14 mouse cellular contexts compared by ENCODE assay signal in the genomic region with DNA sequence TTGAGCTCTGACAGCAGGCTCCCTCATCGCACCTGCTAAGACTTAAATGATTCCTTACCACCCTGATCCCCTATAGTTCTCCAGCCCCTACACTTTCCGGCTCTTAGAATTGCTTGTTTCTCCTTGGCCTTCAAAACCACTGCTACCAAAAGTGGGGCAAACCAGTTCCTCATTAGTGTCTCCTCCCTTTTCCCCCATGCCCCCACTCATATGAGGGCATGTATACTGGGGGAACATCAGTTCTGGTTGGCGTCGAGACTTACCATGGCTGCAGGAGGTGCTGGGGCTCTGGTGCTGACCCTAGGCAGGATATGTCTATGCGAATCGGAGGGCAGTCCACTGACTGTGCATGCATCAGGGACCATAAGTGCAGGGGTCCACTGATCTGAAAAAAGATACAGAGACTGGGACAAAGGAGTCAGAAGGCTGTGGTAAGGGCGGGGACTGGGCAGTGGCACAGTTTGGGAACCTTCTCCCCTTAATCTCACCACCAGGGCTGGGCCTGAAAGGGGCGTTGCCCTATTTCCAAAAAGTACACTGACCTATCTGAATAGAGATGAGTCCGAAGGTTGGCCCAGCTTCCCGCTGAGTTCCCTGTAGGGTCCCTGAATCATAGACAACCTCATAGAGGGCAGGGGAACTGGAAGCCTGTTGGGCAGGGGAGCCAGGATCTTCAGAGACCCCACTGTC. TPM values are rescaled to one million over a fixed set of nuclear protein-coding genes. Genes with fewer than 3 reads are reported as not detected.
A peak's percentile ranks its signal among the peaks of the same experiment; 100 is the strongest.
DNase-seq lines count a peak whose midpoint lies in the region; ATAC-seq and TF ChIP-seq lines count a peak whose summit lies in the region.
"Had no signal": no experiment of that assay in that cellular context is flagged by ENCODE, and none has a peak within 500 bp of the region (broad histone marks: within the 10 kb centered on the region; RNA-seq: fewer than 3 reads in every experiment).

No protein-coding gene starts in this region.

- peaks cover 12% of the 10 kb centered on the region for H3K4me1 ChIP-seq in hindbrain, embryonic 15.5 days (replicated peaks)
- H3K4me1 ChIP-seq in hindbrain, embryonic 13.5 days (replicated peaks), result peaks cover 11% of the 10 kb centered on the region
- peaks cover 5% of the 10 kb centered on the region for H3K4me1 ChIP-seq in testis, adult 2 months (ENCODE audit: control insufficient read depth, insufficient read depth, low read length)

- TF ChIP-seq CTCF in testis, adult 2 months (IDR thresholded peaks at IDR 0.05; ENCODE audit: control insufficient read depth, insufficient read depth, insufficient replicate concordance, low read depth, low read length), result no peak

- H3K27ac ChIP-seq in hindbrain, embryonic 15.5 days (replicated peaks), result no peak overlapping the region
- no peak overlapping the region for H3K27ac ChIP-seq in hindbrain, embryonic 13.5 days
- H3K27ac ChIP-seq in testis, adult 2 months (ENCODE audit: control insufficient read depth, insufficient read depth, low read depth, low read length), result peak overlapping the region; percentile 23
- H3K27ac ChIP-seq: heart, embryonic 15.5 days had no signal

- H3K4me3 ChIP-seq in hindbrain, embryonic 15.5 days, result no peak overlapping the region
- no peak overlapping the region for H3K4me3 ChIP-seq in hindbrain, embryonic 13.5 days
- H3K4me3 ChIP-seq in testis, adult 2 months (ENCODE audit: control insufficient read depth, low read depth, low read length), result peak overlapping the region; percentile 93

- no peaks in the 10 kb centered on the region for H3K27me3 ChIP-seq in hindbrain, embryonic 15.5 days
- H3K27me3 ChIP-seq in hindbrain, embryonic 13.5 days, result no peaks in the 10 kb centered on the region
- no peaks in the 10 kb centered on the region; the same call in 1 of the 2 replicates for H3K27me3 ChIP-seq in testis, adult 2 months (ENCODE audit: control insufficient read depth, insufficient read depth, low read length)
- H3K27me3 ChIP-seq: heart, embryonic 15.5 days had no signal

- TF ChIP-seq POLR2A in testis, adult 2 months (IDR thresholded peaks at IDR 0.05; ENCODE audit: control insufficient read depth, low read depth, low read length), result no peak

- ATAC-seq in hindbrain, embryonic 15.5 days (ENCODE audit: low FRiP score, low read depth), result peak; percentile 36; the same call in 1 of the 2 replicates
- ATAC-seq in hindbrain, embryonic 13.5 days (ENCODE audit: low FRiP score), result no peak
- 0 out of 2 replicates have a peak, but pooled peaks have one; percentile 12 for ATAC-seq in megakaryocyte, adult 5-6 weeks (ENCODE audit: poor library complexity, severe bottlenecking)
- ATAC-seq: hindbrain, embryonic 16.5 days had no signal

- H3K9me3 ChIP-seq in hindbrain, embryonic 15.5 days, result no peaks in the 10 kb centered on the region
- no peaks in the 10 kb centered on the region for H3K9me3 ChIP-seq in hindbrain, embryonic 13.5 days
- H3K9me3 ChIP-seq: forebrain, embryonic 10.5 days; heart, embryonic 15.5 days had no signal

- no peaks in the 10 kb centered on the region for H3K36me3 ChIP-seq in hindbrain, embryonic 15.5 days
- no peaks in the 10 kb centered on the region for H3K36me3 ChIP-seq in hindbrain, embryonic 13.5 days
- no peaks in the 10 kb centered on the region for H3K36me3 ChIP-seq in testis, adult 2 months (ENCODE audit: control insufficient read depth, insufficient read depth, low read length)
- H3K36me3 ChIP-seq: heart, embryonic 15.5 days had no signal

- DNase-seq in testis, postnatal 14 days (ENCODE audit: low spot score), result no peak
- no peak for DNase-seq in thymus, postnatal 14 days
- DNase-seq in adrenal gland, postnatal 25 days, result no peak
- DNase-seq: cerebellum, postnatal 14 days; heart, adult 18-20 months; lung, postnatal 14 days; midbrain, embryonic 14.5 days had no signal

- H3K4me2 ChIP-seq in hindbrain, embryonic 15.5 days, result no peak overlapping the region
- no peak overlapping the region for H3K4me2 ChIP-seq in hindbrain, embryonic 13.5 days

- 88% methylated on average over 10 of the region's 10 CpGs for WGBS in hindbrain, embryonic 15.5 days
- 87% methylated on average over 10 of the region's 10 CpGs for WGBS in hindbrain, embryonic 13.5 days

- H3K9ac ChIP-seq in hindbrain, embryonic 15.5 days, result no peak overlapping the region
- H3K9ac ChIP-seq in hindbrain, embryonic 13.5 days, result no peak overlapping the region

RNA-seq across cellular contexts. Expression of a gene that starts 1.5 kb away (rescaled TPM):
- polyA plus RNA-seq in hindbrain, embryonic 15.5 days (2015; fragmentation: Nextera tagmentation; extraction: Ambion mirVana), result 2.2 and 3.1 TPM in 2 replicates
- 3.0 TPM in 2 replicates for polyA plus RNA-seq in hindbrain, embryonic 13.5 days (2015; fragmentation: Nextera tagmentation; extraction: Ambion mirVana)
- 305 and 322 TPM in 2 replicates for polyA plus RNA-seq in testis, adult 2 months (2012; rRNA removed)
- total RNA-seq in megakaryocyte, adult 5-6 weeks (2015), result 0.67 TPM in 1 of 2 replicates, not detected in the other
- 0.37 TPM in 1 of 2 replicates, not detected in the other for total RNA-seq in megakaryocyte, adult 5-6 weeks (2017)
- 0.85 TPM in 1 of 2 replicates, not detected in the other for total RNA-seq in adrenal gland, postnatal 25 days (2021)

RNA-seq across cellular contexts. Expression of a gene that starts 6.2 kb away (rescaled TPM):
- polyA plus RNA-seq in hindbrain, embryonic 15.5 days (2015; fragmentation: Nextera tagmentation; extraction: Ambion mirVana), result 52.1 and 53.1 TPM in 2 replicates
- 52.7 and 54.9 TPM in 2 replicates for polyA plus RNA-seq in hindbrain, embryonic 13.5 days (2015; fragmentation: Nextera tagmentation; extraction: Ambion mirVana)
- 22.5 and 27.4 TPM in 2 replicates for polyA plus RNA-seq in testis, adult 2 months (2012; rRNA removed)
- 20.9 and 23.7 TPM in 2 replicates for total RNA-seq in megakaryocyte, adult 5-6 weeks (2015)
- total RNA-seq in megakaryocyte, adult 5-6 weeks (2017), result 38.3 and 44.1 TPM in 2 replicates
- 132 and 136 TPM in 2 replicates for total RNA-seq in adrenal gland, postnatal 25 days (2021)

RNA-seq across cellular contexts. Expression of a gene that starts 10.4 kb away (rescaled TPM):
- polyA plus RNA-seq in hindbrain, embryonic 15.5 days (2015; fragmentation: Nextera tagmentation; extraction: Ambion mirVana), result 90.2 and 96.2 TPM in 2 replicates
- 87.8 and 96.1 TPM in 2 replicates for polyA plus RNA-seq in hindbrain, embryonic 13.5 days (2015; fragmentation: Nextera tagmentation; extraction: Ambion mirVana)
- polyA plus RNA-seq in testis, adult 2 months (2012; rRNA removed), result 12.2 and 15.4 TPM in 2 replicates
- 81.2 and 84.5 TPM in 2 replicates for total RNA-seq in megakaryocyte, adult 5-6 weeks (2015)
- 32.8 and 37.5 TPM in 2 replicates for total RNA-seq in megakaryocyte, adult 5-6 weeks (2017)
- total RNA-seq in adrenal gland, postnatal 25 days (2021), result 68.6 and 72.3 TPM in 2 replicates

RNA-seq across cellular contexts. Expression of a gene that starts 12.1 kb away (rescaled TPM):
- 21.9 and 25.6 TPM in 2 replicates for polyA plus RNA-seq in hindbrain, embryonic 15.5 days (2015; fragmentation: Nextera tagmentation; extraction: Ambion mirVana)
- 18.8 and 19.8 TPM in 2 replicates for polyA plus RNA-seq in hindbrain, embryonic 13.5 days (2015; fragmentation: Nextera tagmentation; extraction: Ambion mirVana)
- polyA plus RNA-seq in testis, adult 2 months (2012; rRNA removed), result 25.1 and 33.7 TPM in 2 replicates
- total RNA-seq in megakaryocyte, adult 5-6 weeks (2015), result 48.1 and 49.5 TPM in 2 replicates
- total RNA-seq in megakaryocyte, adult 5-6 weeks (2017), result 11.3 and 19.4 TPM in 2 replicates
- 46.7 and 57.8 TPM in 2 replicates for total RNA-seq in adrenal gland, postnatal 25 days (2021)

RNA-seq across cellular contexts. Expression of a gene that starts 23.2 kb away (rescaled TPM):
- 7.7 and 8.8 TPM in 2 replicates for polyA plus RNA-seq in hindbrain, embryonic 15.5 days (2015; fragmentation: Nextera tagmentation; extraction: Ambion mirVana)
- polyA plus RNA-seq in hindbrain, embryonic 13.5 days (2015; fragmentation: Nextera tagmentation; extraction: Ambion mirVana), result 4.6 and 5.7 TPM in 2 replicates
- 25.7 and 30.5 TPM in 2 replicates for polyA plus RNA-seq in testis, adult 2 months (2012; rRNA removed)
- 30.8 and 38.1 TPM in 2 replicates for total RNA-seq in megakaryocyte, adult 5-6 weeks (2015)
- total RNA-seq in megakaryocyte, adult 5-6 weeks (2017), result 20.0 and 21.2 TPM in 2 replicates
- total RNA-seq in adrenal gland, postnatal 25 days (2021), result 9.0 and 10.7 TPM in 2 replicates

Comparison
In these comparisons a context has a peak if more than half of its experiments do, and no peak if none do; other contexts are left out.
1. RNA of a gene that starts 1.5 kb away (polyA plus RNA-seq): 305 to 322 TPM in testis, adult 2 months; 2.2 to 3.1 TPM in hindbrain, embryonic 15.5 days and 3.0 TPM in hindbrain, embryonic 13.5 days; every median in the first group is over 10 times any median in the second.